Mouse (Mus musculus): ENCODE measurements around the gene Muc15.

- no peak for TF ChIP-seq POLR2A (IDR thresholded peaks at IDR 0.05; ENCODE audit: control insufficient read depth in 1 of 2, insufficient read depth in 1 of 2, low read depth in 1 of 2, low read length in 2 of 2, poor library complexity in 1 of 2)
- no peak for TF ChIP-seq NELFE (IDR thresholded peaks at IDR 0.05; ENCODE audit: low read depth, low read length)
- TF ChIP-seq MAFK (IDR thresholded peaks at IDR 0.05; ENCODE audit: borderline replicate concordance, low read depth, low read length) = no peak
- TF ChIP-seq CTCF (IDR thresholded peaks at IDR 0.05 in 2 of 3, conservative IDR thresholded peaks at IDR 0.05 in 1 of 3; ENCODE audit: control insufficient read depth in 1 of 3, insufficient read depth in 1 of 3, low read depth in 2 of 3, low read length in 3 of 3, poor library complexity in 1 of 3, severe bottlenecking in 1 of 3) = no peak
- TF ChIP-seq RAD21 (IDR thresholded peaks at IDR 0.05; ENCODE audit: low read depth, low read length) = no peak
- TF ChIP-seq GATA1 (IDR thresholded peaks at IDR 0.05; ENCODE audit: low read depth, low read length) = no peak
- TF ChIP-seq MYC (IDR thresholded peaks at IDR 0.05; ENCODE audit: low read depth, low read length) = no peak
- TF ChIP-seq BHLHE40 (IDR thresholded peaks at IDR 0.05; ENCODE audit: borderline replicate concordance, low read depth, low read length) = no peak
- TF ChIP-seq USF1 (IDR thresholded peaks at IDR 0.05; ENCODE audit: low read depth, low read length) = no peak
- no peak for TF ChIP-seq EP300 (IDR thresholded peaks at IDR 0.05; ENCODE audit: low read depth in 1 of 2, low read length in 2 of 2)
- no peak for TF ChIP-seq MAX (IDR thresholded peaks at IDR 0.05; ENCODE audit: low read length)
These were observed 16.8 kb downstream of the Muc15 start for GRCm38 (mm10) chr2:110737981-110738380.
